In the genomic region with DNA sequence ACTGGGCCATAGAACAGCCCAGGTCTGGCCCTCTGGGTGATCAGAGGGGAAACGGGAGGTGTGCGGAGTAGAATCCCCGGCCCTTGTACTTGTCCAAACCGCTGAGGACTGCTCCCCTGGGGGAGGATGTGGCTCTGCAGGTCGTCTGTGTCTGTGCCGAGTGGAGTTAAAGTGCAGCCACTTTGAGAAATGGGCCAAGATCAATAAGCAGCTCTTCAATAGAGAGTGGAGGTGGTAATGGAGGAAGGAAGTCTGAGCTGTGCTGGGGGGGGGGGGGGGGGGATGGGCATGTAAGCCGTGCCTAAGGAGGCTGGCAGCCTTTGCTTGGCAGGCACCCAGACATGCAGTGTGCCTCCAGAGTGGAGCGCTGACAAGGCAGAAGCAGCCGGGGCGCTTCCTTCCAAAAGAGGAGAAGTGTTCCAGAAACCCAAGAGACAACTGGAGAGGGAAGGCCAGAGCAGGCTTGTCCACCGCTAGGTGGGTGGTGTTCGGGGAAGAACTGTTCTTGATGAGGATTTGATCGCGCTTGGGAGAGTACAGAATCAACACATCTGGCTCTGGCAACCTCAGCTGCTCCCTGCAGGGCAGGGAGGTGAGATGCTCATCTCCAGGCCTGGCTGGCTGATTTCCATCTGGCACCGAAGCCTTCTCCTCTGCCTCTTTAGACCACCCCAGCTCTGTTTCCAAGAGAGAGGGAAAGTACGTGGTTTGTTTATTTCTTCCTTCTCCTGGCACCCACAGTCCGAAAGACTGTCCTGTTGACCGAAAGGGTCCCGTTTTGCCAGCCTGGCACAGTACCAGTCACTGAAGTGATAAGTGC, we compare ENCODE assay signal across 9 mouse cellular contexts. TPM values are rescaled to one million over a fixed set of nuclear protein-coding genes. Genes with fewer than 3 reads are reported as not detected.
DNase-seq lines count a peak whose midpoint lies in the region; ATAC-seq and TF ChIP-seq lines count a peak whose summit lies in the region.
"Had no signal": no experiment of that assay in that cellular context is flagged by ENCODE, and none has a peak within 500 bp of the region (broad histone marks: within the 10 kb centered on the region; RNA-seq: fewer than 3 reads in every experiment).

No protein-coding gene starts in this region.

- intact Hi-C loops in heart, postnatal 25 days (cut with DNase I): loop anchor here (5.0 kb wide), 4 partner anchors 103 to 253 kb away; no protein-coding TSS in a partner anchor

- ATAC-seq in CD4-positive, CD25-positive, alpha-beta regulatory T cell, adult 4 months: peak; percentile 75
- ATAC-seq in heart, postnatal 0 days (ENCODE audit: insufficient read depth, low read depth): peak; percentile 25; the same call in 1 of the 2 replicates
- ATAC-seq in neutrophil, adult 5-6 weeks (ENCODE audit: extremely low read depth, insufficient number of reproducible peaks, low FRiP score, poor library complexity, severe bottlenecking): 0 out of 2 replicates have a peak, but pooled peaks have one; percentile 14

- peak; percentile 10; the same call in 1 of the 2 replicates for TF ChIP-seq CTCF in heart, postnatal 0 days (IDR thresholded peaks at IDR 0.05; ENCODE audit: low read depth)

- no peaks in the 10 kb centered on the region for H3K27me3 ChIP-seq in heart, postnatal 0 days (ENCODE audit: control insufficient read depth, insufficient read depth, low read length)

- peaks cover 36% of the 10 kb centered on the region for H3K4me1 ChIP-seq in heart, postnatal 0 days (ENCODE audit: control insufficient read depth, insufficient read depth)

- H3K9me3 ChIP-seq in heart, postnatal 0 days (replicated peaks; ENCODE audit: control insufficient read depth, low read length): no peaks in the 10 kb centered on the region

- H3K36me3 ChIP-seq in heart, postnatal 0 days (replicated peaks; ENCODE audit: control insufficient read depth, insufficient read depth, low read length): peaks cover 16% of the 10 kb centered on the region

- WGBS in heart, postnatal 0 days: 20% methylated on average over 19 of the region's 19 CpGs

- no peak for TF ChIP-seq EP300 in heart, postnatal 0 days (IDR thresholded peaks at IDR 0.05; ENCODE audit: low read depth)

- peak overlapping the region; percentile 52; the same call in 1 of the 2 replicates for H3K27ac ChIP-seq in heart, postnatal 0 days (ENCODE audit: low read depth)

- peak; percentile 96 for DNase-seq in heart, adult 11 months
- no peak for DNase-seq in heart, postnatal 25 days (ENCODE audit: low spot score)
- peak; percentile 85 for DNase-seq in fat pad, adult 2 months (ENCODE audit: extremely low read depth, low read depth, low spot score)
- peak; percentile 65 for DNase-seq in heart, postnatal 0 days (ENCODE audit: low spot score)
- peak; percentile 57 to 85 for DNase-seq in left cerebral cortex, adult 9 months (ENCODE audit: low spot score in 2 of 2)
- DNase-seq in urinary bladder, adult 2 months (ENCODE audit: low spot score): no peak

- peak overlapping the region; percentile 8; the same call in 1 of the 2 replicates for H3K4me3 ChIP-seq in heart, postnatal 0 days (ENCODE audit: low read depth, low read length)

- no peak overlapping the region; the same call in 1 of the 2 replicates for H3K9ac ChIP-seq in heart, postnatal 0 days (replicated peaks; ENCODE audit: low read depth, low read length)

- H3K4me2 ChIP-seq in heart, postnatal 0 days (ENCODE audit: low read depth, low read length): peak overlapping the region; percentile 41

RNA-seq across cellular contexts. Expression of gene Mmp15, which starts 3.0 kb away (rescaled TPM):
- 10 to 100 TPM; 72.4 to 72.5 TPM for total RNA-seq in heart, postnatal 25 days (2021)
- 1 to 10 TPM; 2.1 to 3.6 TPM for polyA plus RNA-seq in CD4-positive, CD25-positive, alpha-beta regulatory T cell, adult 4 months (2017; shearing (Covaris generic))
- 132 and 171 TPM in 2 replicates for total RNA-seq in heart, postnatal 0 days (2014; rRNA removed; ENCODE audit: low replicate concordance)
- polyA plus RNA-seq in heart, postnatal 0 days (2015; fragmentation: Nextera tagmentation; extraction: Ambion mirVana): 30.1 and 32.9 TPM in 2 replicates
- 0.12 and 0.25 TPM in 2 replicates for total RNA-seq in neutrophil, adult 5-6 weeks (2017)
- polyA plus RNA-seq in urinary bladder, adult 2 months (2012; rRNA removed): 17.1 and 27.3 TPM in 2 replicates

RNA-seq across cellular contexts. Expression of gene Usb1, which starts 16.9 kb away (rescaled TPM):
- total RNA-seq in heart, postnatal 25 days (2021): 10 to 100 TPM; 14.2 to 16.6 TPM
- 10 to 100 TPM; 57.2 to 69.8 TPM for polyA plus RNA-seq in CD4-positive, CD25-positive, alpha-beta regulatory T cell, adult 4 months (2017; shearing (Covaris generic))
- total RNA-seq in heart, postnatal 0 days (2014; rRNA removed; ENCODE audit: low replicate concordance): 37.3 and 49.0 TPM in 2 replicates
- 28.8 and 29.6 TPM in 2 replicates for polyA plus RNA-seq in heart, postnatal 0 days (2015; fragmentation: Nextera tagmentation; extraction: Ambion mirVana)
- total RNA-seq in neutrophil, adult 5-6 weeks (2017): 35.5 and 46.4 TPM in 2 replicates
- polyA plus RNA-seq in urinary bladder, adult 2 months (2012; rRNA removed): 34.5 and 43.1 TPM in 2 replicates

RNA-seq across cellular contexts. Expression of gene Zfp319, which starts 17.3 kb away (rescaled TPM):
- 1 to 10 TPM; 8.5 to 9.9 TPM for total RNA-seq in heart, postnatal 25 days (2021)
- polyA plus RNA-seq in CD4-positive, CD25-positive, alpha-beta regulatory T cell, adult 4 months (2017; shearing (Covaris generic)): 1 to 10 TPM; 3.7 to 5.0 TPM
- total RNA-seq in heart, postnatal 0 days (2014; rRNA removed; ENCODE audit: low replicate concordance): 7.0 and 7.8 TPM in 2 replicates
- 3.0 and 3.6 TPM in 2 replicates for polyA plus RNA-seq in heart, postnatal 0 days (2015; fragmentation: Nextera tagmentation; extraction: Ambion mirVana)
- total RNA-seq in neutrophil, adult 5-6 weeks (2017): 6.9 and 7.6 TPM in 2 replicates
- polyA plus RNA-seq in urinary bladder, adult 2 months (2012; rRNA removed): 6.8 and 7.9 TPM in 2 replicates

RNA-seq across cellular contexts. Expression of gene Tepp, which starts 38.7 kb away (rescaled TPM):
- total RNA-seq in heart, postnatal 25 days (2021): not detected
- not detected for polyA plus RNA-seq in CD4-positive, CD25-positive, alpha-beta regulatory T cell, adult 4 months (2017; shearing (Covaris generic))
- not detected in 2 replicates for total RNA-seq in heart, postnatal 0 days (2014; rRNA removed; ENCODE audit: low replicate concordance)
- not detected in 2 replicates for polyA plus RNA-seq in heart, postnatal 0 days (2015; fragmentation: Nextera tagmentation; extraction: Ambion mirVana)
- total RNA-seq in neutrophil, adult 5-6 weeks (2017): not detected in 2 replicates
- polyA plus RNA-seq in urinary bladder, adult 2 months (2012; rRNA removed): 1.7 and 3.3 TPM in 2 replicates
- total RNA-seq: G1E had no signal
- polyA plus RNA-seq: G1E had no signal

RNA-seq across cellular contexts. Expression of gene Cngb1, which starts 42.6 kb away (rescaled TPM):
- total RNA-seq in heart, postnatal 25 days (2021): under 1 TPM; 0.75 to 0.86 TPM
- under 1 TPM in 1 of 2 experiments, not detected in 1; 0.62 TPM for polyA plus RNA-seq in CD4-positive, CD25-positive, alpha-beta regulatory T cell, adult 4 months (2017; shearing (Covaris generic))
- not detected in 2 replicates for total RNA-seq in heart, postnatal 0 days (2014; rRNA removed; ENCODE audit: low replicate concordance)
- polyA plus RNA-seq in heart, postnatal 0 days (2015; fragmentation: Nextera tagmentation; extraction: Ambion mirVana): 1.1 and 1.4 TPM in 2 replicates
- total RNA-seq in neutrophil, adult 5-6 weeks (2017): 0.12 TPM in 1 of 2 replicates, not detected in the other
- polyA plus RNA-seq in urinary bladder, adult 2 months (2012; rRNA removed): 1.5 and 2.9 TPM in 2 replicates
- polyA plus RNA-seq: G1E had no signal

Comparison
In these comparisons a context has a peak if more than half of its experiments do, and no peak if none do; other contexts are left out.
1. DNase-seq: peak in heart, adult 11 months (single experiment), fat pad, adult 2 months (single experiment), heart, postnatal 0 days (single experiment) and left cerebral cortex, adult 9 months (2 of 2); none in heart, postnatal 25 days (single experiment) and urinary bladder, adult 2 months (single experiment).
2. ATAC-seq: peak in every context shown above with its lines; median percentile 75 in CD4-positive, CD25-positive, alpha-beta regulatory T cell, adult 4 months; 25 in heart, postnatal 0 days; 14 in neutrophil, adult 5-6 weeks.
3. RNA of gene Mmp15, which starts 3.0 kb away (total RNA-seq): 132 to 171 TPM in heart, postnatal 0 days and 72.4 to 72.5 TPM in heart, postnatal 25 days; 0.12 to 0.25 TPM in neutrophil, adult 5-6 weeks; every median in the first group is over 10 times any median in the second.